Mouse (Mus musculus): ENCODE measurements at regions not wholly inside any gene's neighbourhood (a gene's known extent, or its start where the extent isn't known, plus 50 kb on each side); places are given as distances from the start of the nearest gene placed in this dataset.

DNA sequence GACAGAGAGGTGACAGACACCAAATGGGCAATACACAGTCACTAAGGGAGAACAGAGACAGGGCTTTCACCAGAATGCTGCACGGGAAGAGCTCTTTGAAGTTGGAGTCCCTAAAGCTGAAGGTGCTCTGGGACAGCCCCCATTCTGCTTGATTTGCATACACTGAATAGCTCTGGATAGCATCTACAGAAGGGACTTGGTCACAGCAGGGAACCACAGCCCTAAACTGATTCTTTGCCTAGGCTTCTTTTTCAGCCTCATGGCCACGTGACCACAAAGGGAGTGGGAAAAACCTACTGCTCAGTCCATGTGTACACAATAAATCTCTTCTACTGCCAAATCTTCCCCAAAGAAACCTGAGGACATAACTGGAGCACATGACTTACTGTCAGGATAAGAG lies 221.3 kb downstream of the Opa1 start:
- 38% methylated on average over 2 of the region's 2 CpGs for WGBS
- peaks cover 13% of the 10 kb centered on the region for H3K27me3 ChIP-seq (ENCODE audit: control insufficient read depth, insufficient read depth, low read length)
- no peak for ATAC-seq (replicated peaks; ENCODE audit: extremely low read depth, insufficient read depth, low FRiP score)

DNA sequence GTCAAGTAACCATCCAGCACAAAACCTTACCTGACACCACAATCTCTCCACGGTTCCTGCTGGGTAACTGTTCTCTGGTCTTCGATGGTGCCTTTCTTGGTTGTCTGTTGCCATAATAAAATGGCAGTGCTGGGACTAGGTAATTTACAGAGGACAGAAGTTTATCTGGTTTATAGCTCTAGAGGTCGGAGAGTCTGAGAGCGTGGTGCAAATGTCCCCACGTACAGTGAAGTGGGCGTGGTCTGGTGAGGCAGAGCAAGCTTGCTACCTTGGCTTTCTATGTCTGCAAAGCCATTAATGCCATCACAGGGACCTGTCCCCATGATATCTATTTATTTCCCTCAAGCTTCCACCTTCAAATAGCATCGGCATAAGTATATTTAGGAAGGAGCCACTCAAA lies 223.0 kb downstream of the Opa1 start:
- Histone ChIP-seq H3K9ac (ENCODE audit: low read length) (no peak overlapping the region), H3K4me2 (ENCODE audit: low read depth, low read length) (no peak overlapping the region), H3K27me3 (ENCODE audit: control insufficient read depth, insufficient read depth, low read length) (peaks cover 14% of the 10 kb centered on the region), H3K4me3 (ENCODE audit: low read length) (no peak overlapping the region), H3K36me3 (ENCODE audit: control insufficient read depth, insufficient read depth) (no peaks in the 10 kb centered on the region), H3K9me3 (replicated peaks; ENCODE audit: control insufficient read depth, low read length) (no peaks in the 10 kb centered on the region), H3K4me1 (ENCODE audit: control insufficient read depth, insufficient read depth, low read length) (0 out of 2 replicates have a peak, but pooled peaks cover 2% of the 10 kb centered on the region), H3K27ac (ENCODE audit: low read length) (no peak overlapping the region)
- WGBS: 84% methylated on average over 7 of the region's 7 CpGs
- no peak for ATAC-seq (replicated peaks; ENCODE audit: extremely low read depth, insufficient read depth, low FRiP score)

More for the DNA sequence above, 221.3 kb downstream of the Opa1 start:
- 0 out of 2 replicates have a peak, but pooled peaks cover 2% of the 10 kb centered on the region for H3K4me1 ChIP-seq (ENCODE audit: control insufficient read depth, insufficient read depth, low read length)
- no peak overlapping the region for H3K27ac ChIP-seq (ENCODE audit: low read length)
- H3K4me2 ChIP-seq (ENCODE audit: low read depth, low read length): no peak overlapping the region
- no peak overlapping the region for H3K9ac ChIP-seq (ENCODE audit: low read length)
- no peak overlapping the region for H3K4me3 ChIP-seq (ENCODE audit: low read length)
- H3K36me3 ChIP-seq (ENCODE audit: control insufficient read depth, insufficient read depth): no peaks in the 10 kb centered on the region
- no peaks in the 10 kb centered on the region for H3K9me3 ChIP-seq (replicated peaks; ENCODE audit: control insufficient read depth, low read length)

DNA sequence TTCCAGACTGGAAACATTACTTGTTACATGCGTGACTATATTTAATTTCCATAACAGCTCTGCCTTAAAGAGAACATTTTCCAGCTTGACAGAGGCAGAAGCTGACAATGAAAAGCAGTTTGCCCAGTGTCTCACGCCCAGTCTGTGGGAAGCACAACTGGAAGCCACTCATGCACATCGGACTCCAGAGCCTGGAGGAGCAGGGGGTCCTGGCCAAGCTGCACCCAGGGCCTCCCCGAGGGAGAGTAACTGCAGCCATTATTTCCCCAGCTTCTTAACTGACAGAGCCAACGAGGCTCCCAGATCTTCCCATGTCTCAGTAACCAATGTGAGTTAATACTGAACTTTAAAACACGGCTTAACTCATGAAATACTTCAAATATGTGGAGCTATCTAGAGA lies 223.5 kb downstream of the Opa1 start:
- ATAC-seq (replicated peaks; ENCODE audit: extremely low read depth, insufficient read depth, low FRiP score): no peak; the same call in 1 of the 2 replicates
- no peaks in the 10 kb centered on the region for H3K9me3 ChIP-seq (replicated peaks; ENCODE audit: control insufficient read depth, low read length)
- no peaks in the 10 kb centered on the region for H3K36me3 ChIP-seq (ENCODE audit: control insufficient read depth, insufficient read depth)
- H3K27ac ChIP-seq (ENCODE audit: low read length): peak overlapping the region; percentile 39; the same call in 1 of the 2 replicates
- no peak overlapping the region for H3K9ac ChIP-seq (ENCODE audit: low read length)
- H3K4me2 ChIP-seq (ENCODE audit: low read depth, low read length): no peak overlapping the region
- H3K4me1 ChIP-seq (ENCODE audit: control insufficient read depth, insufficient read depth, low read length): no peaks in the 10 kb centered on the region
- peaks cover 12% of the 10 kb centered on the region; the same call in 1 of the 2 replicates for H3K27me3 ChIP-seq (ENCODE audit: control insufficient read depth, insufficient read depth, low read length)
- WGBS: 48% methylated on average over 6 of the region's 6 CpGs
- H3K4me3 ChIP-seq (ENCODE audit: low read length): no peak overlapping the region

DNA sequence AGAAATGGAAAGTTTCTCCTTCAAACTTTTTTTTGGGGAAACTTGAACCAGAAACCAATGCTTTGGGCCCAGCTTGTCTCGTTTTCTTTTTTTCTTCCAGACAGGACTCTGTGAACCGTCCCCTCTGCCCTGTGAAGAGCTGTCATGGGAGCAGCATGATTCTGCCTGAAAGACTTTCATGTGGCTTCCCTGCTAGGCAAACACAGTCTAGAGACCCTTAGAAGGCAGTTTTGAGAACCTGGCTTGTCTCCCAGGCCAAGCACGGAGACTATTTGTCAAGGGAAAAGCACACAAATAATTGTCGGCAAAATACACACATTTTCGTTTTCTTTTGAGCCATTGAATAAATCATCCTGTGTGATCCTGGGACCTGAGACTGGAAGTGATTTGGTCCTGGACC lies 228.7 kb downstream of the Opa1 start:
- Histone ChIP-seq H3K4me2 (ENCODE audit: low read depth, low read length) (no peak overlapping the region), H3K36me3 (ENCODE audit: control insufficient read depth, insufficient read depth) (no peaks in the 10 kb centered on the region), H3K9ac (ENCODE audit: low read length) (no peak overlapping the region), H3K4me1 (ENCODE audit: control insufficient read depth, insufficient read depth, low read length) (no peaks in the 10 kb centered on the region), H3K9me3 (replicated peaks; ENCODE audit: control insufficient read depth, low read length) (no peaks in the 10 kb centered on the region), H3K27me3 (ENCODE audit: control insufficient read depth, insufficient read depth, low read length) (peaks cover 24% of the 10 kb centered on the region), H3K4me3 (ENCODE audit: low read length) (no peak overlapping the region), H3K27ac (ENCODE audit: low read length) (no peak overlapping the region)
- 48% methylated on average over 5 of the region's 5 CpGs for WGBS
- ATAC-seq (replicated peaks; ENCODE audit: extremely low read depth, insufficient read depth, low FRiP score): no peak

DNA sequence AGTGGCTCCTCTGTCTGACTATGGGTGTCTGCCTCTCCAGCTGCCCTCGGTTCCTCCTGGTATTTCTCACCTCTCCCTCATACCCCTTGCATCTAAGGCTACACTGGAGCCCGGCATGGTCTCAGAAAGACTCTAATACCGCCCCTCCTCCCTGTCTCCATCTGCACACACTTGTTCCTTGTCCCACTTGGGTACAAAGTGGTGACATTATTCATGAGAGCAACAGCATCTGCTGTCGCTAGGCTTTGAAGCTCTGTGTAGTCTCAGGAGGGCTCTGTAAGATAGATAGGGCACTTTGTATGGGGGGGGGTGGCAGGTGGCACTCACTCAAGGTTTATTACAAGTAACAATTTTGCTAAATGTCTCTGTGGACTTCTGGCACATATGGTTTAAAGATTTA lies 229.7 kb downstream of the Opa1 start:
- Histone ChIP-seq H3K27ac (ENCODE audit: low read length) (no peak overlapping the region), H3K4me1 (ENCODE audit: control insufficient read depth, insufficient read depth, low read length) (peaks cover 5% of the 10 kb centered on the region), H3K27me3 (ENCODE audit: control insufficient read depth, insufficient read depth, low read length) (peaks cover 26% of the 10 kb centered on the region), H3K9me3 (replicated peaks; ENCODE audit: control insufficient read depth, low read length) (no peaks in the 10 kb centered on the region), H3K9ac (ENCODE audit: low read length) (no peak overlapping the region), H3K4me3 (ENCODE audit: low read length) (no peak overlapping the region), H3K4me2 (ENCODE audit: low read depth, low read length) (no peak overlapping the region), H3K36me3 (ENCODE audit: control insufficient read depth, insufficient read depth) (no peaks in the 10 kb centered on the region)
- ATAC-seq (replicated peaks; ENCODE audit: extremely low read depth, insufficient read depth, low FRiP score): no peak
- 54% methylated on average over 4 of the region's 4 CpGs for whole genome bisulfite sequencing

DNA sequence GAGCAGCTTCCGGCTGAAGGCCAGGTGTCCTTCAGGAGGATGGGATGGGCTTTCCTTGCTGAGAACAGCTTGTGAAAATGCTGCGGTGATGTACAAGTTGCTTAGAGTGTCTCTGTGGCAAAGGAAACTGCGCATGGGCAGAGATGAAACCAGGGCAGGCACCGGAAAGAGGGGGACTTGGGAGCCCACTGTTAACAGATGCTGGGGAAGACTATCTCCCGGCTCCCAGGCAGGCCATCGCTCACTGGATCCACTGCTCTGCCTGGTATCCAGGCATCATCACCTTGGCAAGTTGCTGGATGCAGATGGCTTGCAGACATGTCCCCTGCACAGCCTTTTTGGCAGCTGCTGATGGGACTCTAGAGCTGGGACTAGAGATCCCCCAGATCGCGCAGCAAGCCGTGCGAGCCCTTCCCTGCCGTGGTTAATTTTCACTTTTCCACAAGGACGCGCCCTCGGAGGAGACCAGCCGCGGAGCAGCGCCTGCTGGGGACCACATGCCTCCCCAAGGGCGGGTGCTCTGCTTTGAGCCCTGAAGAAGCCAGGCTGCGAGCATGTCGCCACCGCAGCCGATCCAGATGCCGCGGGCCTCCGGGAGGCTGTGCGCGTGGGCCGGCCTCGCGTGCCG lies 234.4 kb downstream of the Opa1 start:
- Histone ChIP-seq H3K27ac (ENCODE audit: low read length) (peak overlapping the region; percentile 66), H3K9ac (ENCODE audit: low read length) (peak overlapping the region; percentile 76), H3K27me3 (ENCODE audit: control insufficient read depth, insufficient read depth, low read length) (peaks cover 21% of the 10 kb centered on the region), H3K36me3 (ENCODE audit: control insufficient read depth, insufficient read depth) (no peaks in the 10 kb centered on the region), H3K9me3 (replicated peaks; ENCODE audit: control insufficient read depth, low read length) (no peaks in the 10 kb centered on the region), H3K4me2 (ENCODE audit: low read depth, low read length) (peak overlapping the region; percentile 90), H3K4me1 (ENCODE audit: control insufficient read depth, insufficient read depth, low read length) (peaks cover 5% of the 10 kb centered on the region), H3K4me3 (ENCODE audit: low read length) (peak overlapping the region; percentile 59)
- WGBS: 3% methylated on average over 31 of the region's 31 CpGs
- ATAC-seq (replicated peaks; ENCODE audit: extremely low read depth, insufficient read depth, low FRiP score): peak; percentile 63

DNA sequence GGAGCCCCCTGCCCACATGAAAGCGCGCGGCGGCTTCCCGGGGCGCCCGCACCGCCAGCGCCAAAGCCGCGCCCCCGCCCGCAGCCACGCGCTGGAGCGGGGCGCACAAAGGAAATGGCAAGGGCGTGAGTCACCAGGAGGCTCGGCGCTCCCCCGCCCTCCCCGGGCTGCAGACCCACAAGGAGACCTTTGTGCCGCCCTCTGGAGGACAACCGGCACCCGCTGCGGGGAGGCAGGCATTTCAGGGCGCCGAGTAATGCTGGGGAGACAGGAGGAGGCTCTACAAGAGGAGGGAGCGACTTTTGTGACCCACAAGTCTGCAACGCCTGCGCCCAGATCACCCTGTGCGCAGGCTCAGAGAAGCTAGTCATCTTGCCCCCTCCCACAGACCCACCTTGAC lies 234.9 kb downstream of the Opa1 start:
- ATAC-seq (replicated peaks; ENCODE audit: extremely low read depth, insufficient read depth, low FRiP score): peak; percentile 86
- WGBS: 1% methylated on average over 32 of the region's 32 CpGs
- H3K9ac ChIP-seq (ENCODE audit: low read length): peak overlapping the region; percentile 76
- H3K27ac ChIP-seq (ENCODE audit: low read length): peak overlapping the region; percentile 66
- peaks cover 18% of the 10 kb centered on the region for H3K27me3 ChIP-seq (ENCODE audit: control insufficient read depth, insufficient read depth, low read length)
- H3K36me3 ChIP-seq (ENCODE audit: control insufficient read depth, insufficient read depth): no peaks in the 10 kb centered on the region
- H3K4me2 ChIP-seq (ENCODE audit: low read depth, low read length): peak overlapping the region; percentile 90
- H3K9me3 ChIP-seq (replicated peaks; ENCODE audit: control insufficient read depth, low read length): no peaks in the 10 kb centered on the region
- peak overlapping the region; percentile 59 for H3K4me3 ChIP-seq (ENCODE audit: low read length)
- H3K4me1 ChIP-seq (ENCODE audit: control insufficient read depth, insufficient read depth, low read length): peaks cover 5% of the 10 kb centered on the region

DNA sequence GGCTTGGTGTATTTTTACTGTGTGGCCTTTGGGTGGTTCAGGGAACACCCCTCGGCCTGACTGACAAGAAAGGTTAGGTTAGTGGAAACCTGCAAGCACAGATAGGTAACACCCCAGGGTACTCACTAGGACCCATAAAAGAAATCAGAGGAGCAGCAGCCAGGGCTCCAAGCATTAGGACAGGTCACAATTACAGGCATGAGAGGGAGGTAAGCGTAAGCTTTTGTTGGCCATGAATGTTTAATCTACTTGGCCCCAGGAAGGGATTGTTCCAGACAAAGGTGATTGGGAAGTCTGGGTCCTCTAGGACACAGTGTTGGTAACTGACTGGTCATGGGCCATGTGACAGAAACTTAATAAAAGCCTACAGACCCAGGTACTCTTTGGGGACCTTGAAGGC lies 235.5 kb downstream of the Opa1 start:
- H3K36me3 ChIP-seq (ENCODE audit: control insufficient read depth, insufficient read depth): no peaks in the 10 kb centered on the region
- H3K9me3 ChIP-seq (replicated peaks; ENCODE audit: control insufficient read depth, low read length): no peaks in the 10 kb centered on the region
- peaks cover 5% of the 10 kb centered on the region for H3K4me1 ChIP-seq (ENCODE audit: control insufficient read depth, insufficient read depth, low read length)
- no peak overlapping the region for H3K9ac ChIP-seq (ENCODE audit: low read length)
- H3K27me3 ChIP-seq (ENCODE audit: control insufficient read depth, insufficient read depth, low read length): peaks cover 17% of the 10 kb centered on the region
- no peak overlapping the region for H3K4me2 ChIP-seq (ENCODE audit: low read depth, low read length)
- H3K27ac ChIP-seq (ENCODE audit: low read length): peak overlapping the region; percentile 66
- no peak overlapping the region for H3K4me3 ChIP-seq (ENCODE audit: low read length)
- ATAC-seq (replicated peaks; ENCODE audit: extremely low read depth, insufficient read depth, low FRiP score): no peak
- WGBS: 74% methylated on average over 2 of the region's 2 CpGs

DNA sequence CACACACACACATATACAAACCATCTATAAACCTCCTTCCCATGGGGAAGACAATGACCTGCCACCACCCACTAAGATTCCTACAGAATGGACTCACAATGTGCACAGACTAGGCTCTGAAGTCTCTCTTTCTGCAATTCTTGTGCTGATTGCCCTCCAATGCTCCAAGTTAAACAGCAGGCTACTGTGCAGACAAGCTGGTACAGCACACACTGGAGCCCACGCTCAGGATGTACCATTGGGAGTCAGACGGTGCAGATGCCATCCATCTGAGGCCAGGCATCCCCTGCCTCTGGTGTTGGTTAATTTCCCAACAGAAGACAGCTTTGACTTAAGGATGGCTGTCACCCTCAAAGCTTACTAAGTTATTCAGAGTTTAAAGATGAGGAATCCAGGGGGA lies 236.1 kb downstream of the Opa1 start:
- WGBS: 81% methylated on average over 2 of the region's 2 CpGs
- Histone ChIP-seq H3K4me2 (ENCODE audit: low read depth, low read length) (no peak overlapping the region), H3K27ac (ENCODE audit: low read length) (no peak overlapping the region), H3K9me3 (replicated peaks; ENCODE audit: control insufficient read depth, low read length) (no peaks in the 10 kb centered on the region), H3K9ac (ENCODE audit: low read length) (no peak overlapping the region), H3K4me3 (ENCODE audit: low read length) (no peak overlapping the region), H3K27me3 (ENCODE audit: control insufficient read depth, insufficient read depth, low read length) (peaks cover 17% of the 10 kb centered on the region), H3K4me1 (ENCODE audit: control insufficient read depth, insufficient read depth, low read length) (peaks cover 5% of the 10 kb centered on the region), H3K36me3 (ENCODE audit: control insufficient read depth, insufficient read depth) (no peaks in the 10 kb centered on the region)
- ATAC-seq (replicated peaks; ENCODE audit: extremely low read depth, insufficient read depth, low FRiP score): no peak

Data from heart, embryonic 16.5 days (tissue).